Mouse (Mus musculus) liver, embryonic 18 days (tissue): Measurements from ENCODE around the gene Klf14. TPM values are rescaled to one million over a fixed set of nuclear protein-coding genes. Genes with fewer than 3 reads are reported as not detected.

Experiments
- polyA plus RNA-seq: library from polyadenylated mRNA; depleted of rRNA; stranded (reverse); fragments of >200 nt; gene quantifications from 2 replicates; pipeline ENCODE4 v1.2.3, GENCODE M21; 2012; rRNA removed

Gene Klf14
- polyA plus RNA-seq: 0.11 and 0.13 TPM in 2 replicates

DNA sequence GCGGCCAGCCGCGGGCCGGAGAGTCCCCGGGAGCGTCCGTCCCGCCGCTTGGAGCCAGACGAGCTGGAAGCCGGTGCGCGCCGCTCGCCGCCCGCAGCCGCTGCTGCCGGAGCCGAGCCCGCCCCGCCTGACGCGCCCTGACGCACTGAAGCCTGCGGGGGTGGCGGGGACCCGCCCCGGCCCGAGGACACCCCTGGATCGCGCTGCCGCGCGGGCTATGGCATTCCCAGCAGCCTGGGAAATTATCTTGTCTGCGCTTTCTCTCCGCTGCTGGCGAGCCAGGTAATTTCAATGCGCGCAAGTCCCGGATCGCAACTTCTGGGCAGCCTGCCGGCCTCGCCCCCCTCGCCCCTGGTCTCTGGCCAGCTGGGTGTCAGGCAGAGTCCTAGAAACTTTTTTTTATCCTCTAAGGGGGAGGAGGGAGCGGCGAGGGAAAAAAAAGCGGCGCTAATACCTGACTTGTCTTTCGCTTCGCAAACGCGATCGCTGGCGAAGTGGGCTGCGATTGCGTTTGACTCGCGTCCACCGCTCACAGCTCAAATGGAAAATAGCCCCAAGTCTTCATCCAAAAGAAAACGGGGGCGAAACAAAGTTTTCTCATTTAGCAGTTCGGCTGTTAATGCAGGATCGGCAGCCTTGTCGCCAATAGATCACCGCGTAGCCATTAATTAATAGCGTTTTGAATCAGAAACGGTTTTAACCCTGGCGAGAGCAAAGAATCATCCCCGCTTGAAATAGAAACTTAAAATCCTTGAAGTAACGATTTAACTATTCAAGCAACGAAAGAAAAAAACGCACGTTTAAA is at the start of gene Klf14:
Gene Klf14, minus strand, starts transcription at position 343 of the 805 bp plus-strand sequence.

DNA sequence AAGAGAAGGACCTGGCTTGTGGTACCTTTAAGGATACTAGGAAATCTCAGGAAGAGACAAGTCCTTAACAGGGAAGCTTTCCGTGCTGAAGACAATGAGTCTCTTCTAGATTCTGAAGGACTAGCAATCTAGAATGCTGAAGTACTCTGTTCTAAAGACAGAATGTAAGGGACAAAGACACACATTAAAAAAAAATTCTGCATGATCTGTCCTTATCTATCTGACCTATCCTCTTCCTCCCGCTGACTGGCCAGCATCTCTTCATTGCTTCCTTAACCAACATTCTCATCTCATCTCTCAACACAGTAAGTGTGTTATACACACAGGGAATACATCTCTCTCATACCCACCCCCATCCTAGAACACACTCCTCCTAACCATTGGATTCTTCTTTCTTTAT is 43.4 kb downstream of the Klf14 start, which contains the start of gene Tsga13:
Gene Tsga13, minus strand, starts transcription at position 101 of the 400 bp plus-strand sequence.

Other genes starting within 250 kb of the Klf14 start
- gene Mest, start 235.5 kb downstream of the Klf14 start, polyA plus RNA-seq: 109 and 241 TPM in 2 replicates
- gene Copg2, start 62.3 kb downstream of the Klf14 start, polyA plus RNA-seq: 9.0 and 10.0 TPM in 2 replicates
- 0.04 and 0.06 TPM in 2 replicates for gene Tsga13, start 43.5 kb downstream of the Klf14 start, polyA plus RNA-seq